Mouse (Mus musculus) kidney, adult 2 months (tissue): ENCODE measurements around the gene Ccnf.

Source experiments
- CTCF ChIP-seq: fragments of 200-500 bp; conservative IDR thresholded peaks from 2 replicates; pipeline ENCODE4 v1.5.1; 2011; ENCODE audit warnings: low read depth, mild to moderate bottlenecking, control low read depth, low read length, moderate library complexity, mixed read lengths; ENCODE audit not compliant: insufficient read depth, insufficient read length
- POLR2A ChIP-seq: fragments of 200-500 bp; IDR thresholded peaks from one replicate; pipeline ENCODE4 v1.6.1; 2011; ENCODE audit warnings: low read depth, low read length, control low read depth

DNA sequence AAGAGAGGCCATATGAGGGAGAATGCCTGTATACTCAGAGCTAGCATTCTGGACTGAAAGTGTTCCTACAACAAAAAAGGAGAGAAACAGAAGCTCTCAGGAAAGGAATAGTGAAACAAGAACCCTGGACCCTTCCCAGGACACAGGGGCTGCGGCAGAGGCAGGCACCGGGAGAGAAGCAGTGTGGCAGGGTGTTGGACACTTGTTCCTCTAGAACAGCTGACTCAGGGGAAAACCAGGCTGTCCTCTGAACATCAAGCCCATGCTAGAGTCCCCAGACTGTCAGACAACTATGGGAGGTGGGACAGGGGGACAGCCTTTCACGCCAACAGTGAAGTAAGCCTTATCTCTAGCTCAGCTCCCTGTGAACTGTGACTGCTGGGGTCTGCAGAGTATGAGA, 40.7 kb downstream of the Ccnf start:
- no peak for TF ChIP-seq POLR2A
- TF ChIP-seq CTCF = no peak
